Mouse (Mus musculus) lung, adult 2 months (tissue): ENCODE measurements around the gene Dnajb1. TPM values are rescaled to one million over a fixed set of nuclear protein-coding genes. Genes with fewer than 3 reads are reported as not detected.

Experiments
- DNase-seq: peaks from one replicate; pipeline ENCODE4 v3.0.0; 2022
- H3K4me1 ChIP-seq: fragments of 200-500 bp; 2 replicates; pipeline ENCODE4 v1.6.1; 2011; ENCODE audit warnings: low read length; ENCODE audit not compliant: control insufficient read depth, insufficient read depth
- H3K4me3 ChIP-seq: fragments of 200-500 bp; replicated peaks from 2 replicates; pipeline ENCODE3; 2011; ENCODE audit warnings: low read depth, mild to moderate bottlenecking, control low read depth, low read length; ENCODE audit errors: extremely low read depth
- CTCF ChIP-seq: fragments of 200-500 bp; IDR thresholded peaks from 2 replicates; pipeline ENCODE4 v1.5.1; 2011; ENCODE audit warnings: mild to moderate bottlenecking, low read length, control low read depth; ENCODE audit not compliant: insufficient read depth
- POLR2A ChIP-seq: fragments of 200-500 bp; IDR thresholded peaks from 2 replicates; pipeline ENCODE4 v1.6.1; 2011; ENCODE audit warnings: low read depth, mild to moderate bottlenecking, control low read depth, low read length, borderline replicate concordance; ENCODE audit errors: extremely low read depth
- WGBS: fragments of 180-500 bp; shearing (Covaris S2); methylation state at CpG from one replicate; pipeline ENCODE4 v1.1.7; 2018; 5-methylcytosine and 5-hydroxymethylcytosine counted together
- polyA plus RNA-seq: library from polyadenylated mRNA; depleted of rRNA; stranded (reverse); fragments of >200 nt; gene quantifications from 2 replicates; pipeline ENCODE4 v1.2.3, GENCODE M21; 2012; rRNA removed

The Dnajb1 gene
- polyA plus RNA-seq, 1 experiment = 23.5 TPM

DNA sequence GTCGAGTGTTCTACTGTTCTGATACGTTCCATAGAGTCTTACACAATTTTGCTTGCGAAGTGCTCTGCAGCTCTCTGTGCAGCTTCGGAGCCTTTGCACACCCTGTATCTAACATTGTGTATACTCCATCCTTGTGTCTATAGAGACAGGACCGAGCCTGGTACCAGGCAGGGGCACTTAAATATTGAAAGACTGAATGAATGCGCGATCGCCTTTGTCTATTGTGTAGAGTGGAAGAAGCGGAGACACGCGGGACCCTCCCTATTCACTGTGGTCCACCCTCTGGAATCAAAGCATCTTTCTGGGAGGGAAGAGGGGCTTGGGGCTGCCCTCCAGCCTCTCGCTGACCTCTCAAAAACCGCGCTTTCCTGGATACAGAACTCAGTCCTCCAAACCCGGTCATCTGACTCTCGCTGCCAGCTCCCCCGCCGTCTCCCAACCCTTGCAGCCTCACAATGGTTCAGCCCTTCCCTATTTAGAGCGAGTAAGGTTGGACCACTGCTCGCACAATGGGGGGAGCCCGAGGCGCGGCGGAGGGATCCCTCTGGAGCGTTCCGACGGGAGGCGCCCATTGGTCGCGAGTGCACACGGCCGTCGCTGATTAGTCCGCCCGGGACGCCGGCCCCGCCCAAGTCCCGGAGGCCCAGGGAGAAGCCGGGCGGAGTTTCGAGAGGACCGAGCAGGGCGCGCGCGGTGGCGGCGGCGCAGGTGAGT is 44.2 kb downstream of the Dnajb1 start, which contains the start of gene Gipc1:
Gipc1 (plus strand) TSS at position 648 of the 714 bp plus-strand sequence.
- 3% methylated on average over 50 of the region's 50 CpGs for WGBS
- TF ChIP-seq POLR2A (peak; percentile 59; the same call in 1 of the 2 replicates), CTCF (no peak)
- peak; percentile 89 for DNase-seq

GRCm38 (mm10) chr8:83652744-83653661 is 45.0 kb downstream of the Dnajb1 start:
- Histone ChIP-seq H3K4me3 (peak overlapping the region; percentile 84), H3K4me1 (peaks cover 8% of the 10 kb centered on the region; the same call in 1 of the 2 replicates)
- under 1% methylated on average over 46 of the region's 46 CpGs for WGBS
- TF ChIP-seq POLR2A = no peak
- peak; percentile 29 for DNase-seq

More for the DNA sequence above, 44.2 kb downstream of the Dnajb1 start, which contains the start of gene Gipc1:
- peak within 1 kb of the TSS; percentile 84 for H3K4me3 ChIP-seq
- H3K4me1 ChIP-seq = peaks cover 8% of the 10 kb centered on the region; the same call in 1 of the 2 replicates

DNA sequence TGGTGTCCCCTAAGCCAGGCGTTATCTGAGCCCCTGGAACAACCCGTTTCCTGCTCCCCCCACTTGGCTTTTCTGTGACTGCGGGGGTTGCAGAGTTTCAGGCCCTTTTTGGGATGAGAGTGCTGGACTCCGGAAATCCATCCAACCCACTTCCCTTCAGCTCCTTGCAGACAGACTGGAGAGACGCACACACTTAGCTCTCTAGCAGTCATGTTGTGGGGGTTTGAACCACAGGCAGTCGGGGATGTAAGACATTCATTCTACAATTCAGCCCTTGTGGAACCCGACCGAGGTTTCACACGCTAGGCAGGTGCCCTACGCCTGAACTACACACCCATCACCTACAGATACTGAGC is 45.6 kb downstream of the Dnajb1 start:
- DNase-seq = no peak
- 16% methylated on average over 10 of the region's 10 CpGs for WGBS

GRCm38 (mm10) chr8:83654725-83655124 is 46.7 kb downstream of the Dnajb1 start:
- Histone ChIP-seq H3K4me1 (peaks cover 8% of the 10 kb centered on the region; the same call in 1 of the 2 replicates), H3K4me3 (no peak overlapping the region)
- 86% methylated on average over 6 of the region's 6 CpGs for WGBS
- DNase-seq = no peak
- TF ChIP-seq POLR2A = no peak
- no peak for TF ChIP-seq CTCF

More for the DNA sequence above, 45.6 kb downstream of the Dnajb1 start:
- TF ChIP-seq CTCF (no peak), POLR2A (no peak)
- H3K4me3 ChIP-seq = no peak overlapping the region
- H3K4me1 ChIP-seq = peaks cover 8% of the 10 kb centered on the region; the same call in 1 of the 2 replicates

DNA sequence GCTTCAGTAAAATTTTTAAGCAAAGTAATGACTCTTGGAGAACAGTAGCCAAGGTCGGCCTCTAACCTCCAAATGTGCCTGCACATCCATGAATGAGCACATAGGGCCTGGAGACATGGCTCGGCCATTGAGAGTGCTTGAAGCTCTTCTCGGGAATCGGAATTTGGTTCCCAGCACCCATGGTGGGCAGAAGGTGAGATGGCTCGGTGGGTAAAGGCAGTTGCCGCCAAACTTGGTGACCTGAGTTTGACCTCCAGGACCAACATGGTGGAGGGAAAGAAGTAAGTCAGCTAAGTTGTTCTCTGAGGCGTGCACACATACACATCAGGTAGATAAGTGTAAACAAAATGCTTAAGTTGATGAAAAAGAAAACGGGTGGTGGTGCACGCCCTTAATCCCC is 48.0 kb downstream of the Dnajb1 start:
- peaks cover 8% of the 10 kb centered on the region; the same call in 1 of the 2 replicates for H3K4me1 ChIP-seq
- no peak overlapping the region for H3K4me3 ChIP-seq
- WGBS = 82% methylated on average over 9 of the region's 9 CpGs
- TF ChIP-seq POLR2A (no peak), CTCF (no peak)
- DNase-seq = no peak

DNA sequence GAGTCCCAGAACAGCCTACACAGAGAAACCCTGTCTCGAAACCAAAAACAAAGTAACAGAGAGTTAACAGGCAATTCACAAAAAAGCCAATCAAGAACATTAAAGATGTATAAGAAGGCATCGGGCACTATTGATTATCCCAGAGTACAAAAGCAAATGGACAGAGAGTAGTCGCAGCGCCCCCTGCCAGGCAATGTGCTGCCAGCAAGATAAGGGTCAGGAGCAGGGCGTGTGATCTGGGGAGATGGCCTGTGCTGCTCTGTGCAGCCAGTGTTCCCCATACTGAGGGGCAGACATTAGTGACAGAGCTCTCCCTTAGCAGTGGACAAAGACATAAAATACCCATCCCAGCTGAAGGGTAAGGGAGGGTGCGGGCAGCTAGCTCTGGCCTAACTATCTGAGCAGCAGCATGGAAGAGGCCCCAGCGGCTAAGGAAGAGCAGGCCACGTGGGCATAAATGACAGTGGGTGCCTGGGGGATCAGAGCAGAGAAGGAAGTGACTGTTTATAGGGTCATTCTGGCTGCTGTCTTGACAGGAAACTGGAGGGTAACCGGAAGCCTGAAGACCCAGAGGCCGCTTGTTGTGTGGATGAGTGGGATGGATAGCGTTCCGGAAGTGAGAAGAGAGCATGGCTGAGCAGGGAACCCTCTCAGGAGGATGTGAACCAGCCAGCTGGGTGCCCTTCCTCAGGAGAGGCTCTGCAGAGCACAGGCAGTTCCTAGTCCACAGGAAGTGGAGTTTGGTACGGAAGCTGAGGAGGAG is 48.7 kb downstream of the Dnajb1 start:
- Histone ChIP-seq H3K4me1 (peaks cover 8% of the 10 kb centered on the region; the same call in 1 of the 2 replicates), H3K4me3 (no peak overlapping the region)
- 55% methylated on average over 13 of the region's 13 CpGs for WGBS
- DNase-seq = peak; percentile 29
- TF ChIP-seq POLR2A (no peak), CTCF (no peak)

GRCm38 (mm10) chr8:83660545-83660944 is 52.6 kb downstream of the Dnajb1 start:
- Histone ChIP-seq H3K4me3 (no peak overlapping the region), H3K4me1 (peaks cover 9% of the 10 kb centered on the region)
- TF ChIP-seq POLR2A = no peak
- TF ChIP-seq CTCF = no peak
- WGBS = 27% methylated on average over 8 of the region's 8 CpGs
- DNase-seq = no peak

- H3K4me1 ChIP-seq = peaks cover 12% of the 10 kb centered on the region
- TF ChIP-seq POLR2A = 0 out of 2 replicates have a peak, but pooled peaks have one; percentile 30
- TF ChIP-seq CTCF = no peak
- 40% methylated on average over 22 of the region's 22 CpGs for WGBS
- peak overlapping the region; percentile 17 for H3K4me3 ChIP-seq
- DNase-seq = peak; percentile 36
These were observed 53.1 kb downstream of the Dnajb1 start for GRCm38 (mm10) chr8:83660995-83661680.

Other genes with a start within 250 kb of the Dnajb1 start
- not detected in 2 replicates for gene Clgn, start 218.3 kb upstream of the Dnajb1 start, polyA plus RNA-seq
- gene Scoc, start 149.8 kb upstream of the Dnajb1 start, polyA plus RNA-seq = 9.7 and 12.6 TPM in 2 replicates
- gene Olfr370, start 72.4 kb upstream of the Dnajb1 start, polyA plus RNA-seq = not detected in 2 replicates
- gene Ndufb7, start 41.5 kb upstream of the Dnajb1 start, polyA plus RNA-seq = 269 and 286 TPM in 2 replicates
- gene Tecr, start 222 bp upstream of the Dnajb1 start, polyA plus RNA-seq = 416 and 565 TPM in 2 replicates
- gene Gipc1, start 44.5 kb downstream of the Dnajb1 start, polyA plus RNA-seq = 58.6 and 67.0 TPM in 2 replicates
- gene Ptger1, start 58.5 kb downstream of the Dnajb1 start, polyA plus RNA-seq = 6.8 and 7.8 TPM in 2 replicates
- gene Pkn1, start 91.0 kb downstream of the Dnajb1 start, polyA plus RNA-seq = 148 and 168 TPM in 2 replicates
- 18.4 and 24.0 TPM in 2 replicates for gene Ddx39, start 107.0 kb downstream of the Dnajb1 start, polyA plus RNA-seq
- 557 and 634 TPM in 2 replicates for gene Adgre5, start 133.1 kb downstream of the Dnajb1 start, polyA plus RNA-seq